Mouse (Mus musculus): ENCODE data around the gene Atf6b.

Atf6b gene

DNA sequence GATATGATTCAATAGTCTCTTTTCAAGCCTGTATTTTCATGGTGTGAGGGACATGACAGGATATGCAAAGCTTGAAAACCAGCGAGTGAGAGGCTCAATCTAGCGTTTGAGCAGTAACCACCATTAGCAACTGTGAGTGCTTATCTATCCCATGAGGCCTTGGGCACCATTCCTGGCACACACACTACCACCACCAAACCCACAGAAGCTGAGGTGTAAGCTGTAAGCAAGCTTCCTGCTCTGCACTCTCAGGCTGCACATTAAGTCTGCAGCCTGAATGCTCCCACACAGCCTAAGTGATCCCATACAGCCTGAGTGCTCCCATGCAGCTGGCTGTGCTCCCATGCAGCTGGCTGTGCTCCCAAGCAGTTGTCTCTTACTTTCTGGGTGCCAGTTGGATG is 53.7 kb downstream of the Atf6b start:
- no peak for DNase-seq

Data from thymus, postnatal 14 days (tissue).